Mouse (Mus musculus) CD8-positive naive resting alpha-beta T cell, adult 2 months (primary cell): ENCODE data around the gene Psg20.
"Not testable (repeated sequence)": the region's sequence is repeated elsewhere in the genome, so short reads cannot be mapped to it uniquely, and the experiment has no call there.

Experiments
- DNase-seq, 2 experiments: peaks; one replicate each; pipeline ENCODE4 v3.0.0; 2022; ENCODE audit warnings: low read depth in 2 of 2, low spot score in 2 of 2

Psg20 gene

GRCm38 (mm10) chr7:18686085-18686484 lies at the start of gene Psg20:
Psg20 (minus strand) TSS chr7:18686185.
- DNase-seq = no peak

- no peak for DNase-seq
Observed at GRCm38 (mm10) chr7:18734451-18734850, 48.5 kb upstream of the Psg20 start.

GRCm38 (mm10) chr7:18733111-18733510 lies 47.1 kb upstream of the Psg20 start:
- DNase-seq = no peak

GRCm38 (mm10) chr7:18728391-18728790 lies 42.4 kb upstream of the Psg20 start:
- DNase-seq = no peak

- not testable (repeated sequence) for DNase-seq
Observed at GRCm38 (mm10) chr7:18725931-18726330, 39.9 kb upstream of the Psg20 start.

GRCm38 (mm10) chr7:18724001-18724400 lies 38.0 kb upstream of the Psg20 start:
- DNase-seq = no peak

DNA sequence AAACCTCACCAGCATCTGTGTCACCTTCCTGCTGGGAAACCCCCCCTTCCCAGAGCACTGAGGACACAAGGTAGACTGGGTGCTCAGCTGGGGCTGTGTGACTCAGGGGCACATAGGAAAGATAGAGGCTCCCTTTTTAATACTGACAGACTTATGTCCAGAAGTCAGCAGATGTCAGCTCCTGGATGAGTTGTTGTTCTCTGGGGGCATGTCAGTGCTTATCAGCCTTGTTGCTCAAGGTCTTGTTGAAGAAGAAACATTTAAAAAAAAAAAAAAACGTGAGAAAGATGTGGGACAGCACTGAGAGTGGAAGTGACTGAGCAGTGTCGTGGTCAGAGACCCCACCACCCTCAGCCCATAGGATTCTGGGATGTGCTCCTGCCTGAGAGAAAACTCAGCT lies 31.8 kb upstream of the Psg20 start, which contains the start of gene Psg22:
Gene Psg22, plus strand, starts transcription at position 301 of the 400 bp plus-strand sequence.
- DNase-seq = no peak

GRCm38 (mm10) chr7:18715546-18715945 lies 29.6 kb upstream of the Psg20 start:
- no peak for DNase-seq

DNA sequence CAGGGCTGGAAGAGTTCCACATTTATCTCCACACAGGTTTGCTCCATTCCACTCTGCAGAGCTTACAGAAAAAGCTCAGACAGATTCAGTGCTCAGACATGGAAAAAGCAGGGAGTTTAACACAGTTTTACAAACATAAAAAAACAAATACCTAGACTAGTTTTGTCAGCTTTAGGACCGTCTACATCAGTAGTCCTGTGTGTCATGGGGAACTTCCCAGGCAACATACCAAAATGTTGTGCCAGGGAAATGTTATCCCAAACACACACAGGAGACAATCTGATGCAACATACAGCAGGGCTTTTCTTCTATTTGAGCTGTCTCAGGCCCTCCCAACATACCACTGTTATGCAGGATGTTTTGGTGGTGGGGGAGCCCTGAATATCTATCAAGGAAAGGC lies 24.9 kb upstream of the Psg20 start:
- no peak for DNase-seq

GRCm38 (mm10) chr7:18710331-18710730 lies 24.3 kb upstream of the Psg20 start:
- not testable (repeated sequence) for DNase-seq

DNA sequence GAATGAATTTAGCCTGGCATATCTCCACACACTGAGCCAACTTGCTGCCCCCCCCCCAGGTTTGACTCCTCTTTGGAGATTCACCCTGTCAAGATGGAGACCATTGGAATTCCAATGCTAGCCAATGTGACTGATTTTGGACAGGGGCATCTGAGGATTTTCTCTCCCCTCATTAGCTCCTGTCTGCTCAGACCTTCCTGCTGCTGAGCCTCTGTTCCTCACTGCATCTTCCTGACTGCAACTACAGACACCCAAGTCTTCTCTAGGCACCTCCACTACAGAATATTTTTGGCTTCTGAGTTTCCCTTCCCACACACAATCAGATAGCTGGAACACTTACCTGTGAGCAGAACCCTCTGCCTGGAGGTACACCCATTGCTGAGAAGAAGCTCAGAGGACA lies 399 bp downstream of the Psg20 start:
- no peak for DNase-seq

- DNase-seq = no peak
Observed at GRCm38 (mm10) chr7:18679772-18680171, 6.2 kb downstream of the Psg20 start.

DNA sequence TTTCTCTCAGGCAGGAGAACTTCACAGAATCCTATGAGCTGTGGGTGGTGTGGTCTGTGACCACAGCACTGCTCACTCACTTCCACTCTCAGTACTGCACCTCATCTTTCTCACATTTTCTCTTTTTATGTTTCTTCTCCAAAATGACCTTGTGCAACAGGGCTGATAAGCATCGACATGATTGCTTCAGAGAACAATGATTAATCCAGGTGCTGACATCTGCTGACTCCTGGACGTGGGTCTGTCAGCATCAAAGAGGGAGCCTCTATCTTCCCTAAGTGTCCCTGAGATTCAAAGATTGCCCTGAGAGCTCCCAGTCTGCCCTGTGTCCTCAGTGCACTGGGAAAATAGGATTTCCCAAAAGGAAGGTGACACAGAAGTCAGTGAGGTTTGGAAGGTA lies 29.4 kb downstream of the Psg20 start, which contains the start of gene Psg21:
Gene Psg21, minus strand, starts transcription at position 101 of the 400 bp plus-strand sequence.
- DNase-seq = not testable (repeated sequence)

DNA sequence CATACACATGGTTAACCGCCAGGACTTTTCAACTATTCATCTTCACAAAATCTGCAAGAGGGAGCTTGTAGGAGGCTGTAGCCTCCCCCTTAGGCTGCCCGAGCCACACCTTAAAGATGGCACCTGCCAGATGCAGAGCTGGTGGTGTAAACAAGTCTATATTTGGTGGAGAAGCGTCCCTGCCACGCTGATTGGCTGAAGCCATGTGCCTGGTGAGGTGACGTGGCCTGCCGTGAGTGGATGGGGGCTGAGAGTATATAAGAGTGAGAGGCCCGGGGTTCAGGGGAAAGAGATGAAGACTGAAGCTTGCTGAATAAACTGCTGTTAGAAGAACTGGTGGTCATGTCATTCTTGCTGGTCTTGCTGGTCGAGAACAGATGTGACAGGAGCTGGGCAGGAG lies 59.1 kb downstream of the Psg20 start:
- DNase-seq = not testable (repeated sequence)
